Mouse (Mus musculus) retina, embryonic 14.5 days (tissue): ENCODE data around the gene Gm38431.

Source experiments
- DNase-seq: peaks from one replicate; pipeline ENCODE4 v3.0.0-alpha.2; 2015; ENCODE audit warnings: low spot score

The Gm38431 gene

DNA sequence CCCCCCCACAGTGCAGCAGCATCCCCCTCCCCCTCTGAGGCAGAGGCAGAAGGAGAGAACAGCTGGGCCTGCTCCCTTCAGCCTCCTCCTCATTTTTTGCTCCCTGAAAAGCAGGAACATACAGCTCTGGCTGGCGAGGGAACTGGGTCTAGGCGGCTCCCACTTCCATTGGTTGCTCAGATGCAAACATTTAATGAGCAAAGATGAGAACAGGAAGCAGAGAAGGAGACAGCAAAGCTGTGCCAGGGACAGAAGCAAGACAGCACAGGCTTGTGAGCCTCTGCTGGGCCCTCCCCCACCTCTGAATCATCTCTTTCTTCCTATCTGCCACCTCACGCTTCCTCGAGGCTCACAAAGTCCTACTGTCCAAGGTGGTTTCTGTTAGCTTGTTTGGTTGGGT is 50.5 kb downstream of the Gm38431 start:
- DNase-seq: no peak

DNA sequence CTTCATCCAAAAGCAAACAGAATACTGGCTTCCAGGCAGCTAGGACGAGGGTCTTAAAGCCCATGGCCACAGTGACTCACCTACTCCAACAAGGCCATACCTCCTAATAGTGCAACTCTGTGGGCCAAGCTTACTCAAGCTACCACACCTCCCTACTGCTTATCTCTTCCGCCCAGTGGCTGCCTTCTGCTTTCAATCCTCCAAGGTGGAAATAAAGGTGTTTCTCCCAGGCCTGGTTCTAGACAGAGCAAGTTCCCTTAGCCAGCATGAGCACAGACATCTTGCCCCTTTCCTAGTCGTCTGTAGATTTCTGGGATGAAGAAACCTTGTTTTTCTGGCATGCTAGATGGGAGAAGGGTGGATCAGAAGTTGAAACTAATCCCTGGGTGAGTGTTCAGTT is 52.0 kb downstream of the Gm38431 start:
- no peak for DNase-seq

DNA sequence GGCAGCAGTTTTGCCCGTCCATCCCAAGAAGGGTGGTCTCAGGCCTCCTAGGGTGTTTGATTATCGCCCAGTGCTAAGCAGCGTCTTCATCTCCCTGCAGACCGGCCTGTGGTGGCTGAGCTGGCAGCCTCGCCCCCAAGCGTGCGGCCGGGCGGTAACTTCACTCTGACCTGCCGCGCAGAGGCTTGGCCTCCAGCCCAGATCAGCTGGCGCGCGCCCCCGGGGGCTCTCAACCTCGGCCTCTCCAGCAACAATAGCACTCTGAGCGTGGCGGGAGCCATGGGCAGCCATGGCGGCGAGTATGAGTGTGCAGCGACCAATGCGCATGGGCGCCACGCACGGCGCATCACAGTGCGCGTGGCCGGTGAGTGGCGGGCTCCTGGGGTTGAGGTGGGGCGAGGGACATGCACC is 54.3 kb downstream of the Gm38431 start:
- DNase-seq: peak; percentile 45

DNA sequence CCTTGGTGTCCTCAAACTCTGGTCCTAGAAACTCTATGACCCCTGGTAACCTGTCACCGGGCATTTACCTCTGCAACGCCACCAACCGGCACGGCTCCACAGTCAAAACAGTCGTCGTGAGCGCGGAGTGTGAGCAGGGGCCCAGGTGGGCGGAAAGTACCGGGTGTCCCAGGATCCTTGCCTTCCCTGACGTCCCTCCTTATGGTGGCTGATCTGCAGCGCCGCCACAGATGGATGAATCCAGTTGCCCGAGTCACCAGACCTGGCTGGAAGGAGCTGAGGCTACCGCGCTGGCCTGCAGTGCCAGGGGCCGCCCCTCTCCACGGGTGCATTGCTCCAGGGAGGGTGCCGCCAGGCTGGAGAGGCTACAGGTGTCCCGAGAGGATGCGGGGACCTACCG is 55.1 kb downstream of the Gm38431 start:
- DNase-seq: no peak

- DNase-seq: no peak
Measured at GRCm38 (mm10) chr9:21036161-21036560, 55.6 kb downstream of the Gm38431 start.

- no peak for DNase-seq
Measured at GRCm38 (mm10) chr9:21035586-21035985, 56.2 kb downstream of the Gm38431 start.

- DNase-seq: peak; percentile 52
Measured at GRCm38 (mm10) chr9:21034481-21035085, 57.2 kb downstream of the Gm38431 start.

DNA sequence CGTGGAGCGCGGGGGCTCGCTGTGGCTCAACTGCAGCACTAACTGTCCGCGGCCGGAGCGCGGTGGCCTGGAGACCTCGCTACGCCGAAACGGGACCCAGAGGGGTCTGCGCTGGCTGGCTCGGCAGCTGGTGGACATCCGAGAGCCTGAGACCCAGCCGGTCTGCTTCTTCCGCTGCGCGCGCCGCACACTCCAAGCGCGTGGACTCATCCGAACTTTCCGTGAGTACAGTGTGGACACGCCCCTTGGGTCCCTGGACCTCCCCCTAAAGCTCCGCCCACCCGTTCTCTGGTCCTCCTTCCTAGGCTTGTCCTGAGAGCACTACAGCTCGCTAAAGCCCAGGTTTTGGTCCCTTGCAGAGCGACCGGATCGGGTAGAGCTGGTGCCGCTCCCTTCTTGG is 58.7 kb downstream of the Gm38431 start:
- DNase-seq: peak; percentile 87

GRCm38 (mm10) chr9:21032491-21032890 is 59.3 kb downstream of the Gm38431 start:
- no peak for DNase-seq

- DNase-seq: peak; percentile 29
Measured at GRCm38 (mm10) chr9:21031896-21032351, 59.9 kb downstream of the Gm38431 start, which contains the start of gene Icam5. Icam5 (plus strand) TSS chr9:21032073.

- DNase-seq: peak; percentile 61
Measured at GRCm38 (mm10) chr9:21031251-21031895, 60.4 kb downstream of the Gm38431 start.

DNA sequence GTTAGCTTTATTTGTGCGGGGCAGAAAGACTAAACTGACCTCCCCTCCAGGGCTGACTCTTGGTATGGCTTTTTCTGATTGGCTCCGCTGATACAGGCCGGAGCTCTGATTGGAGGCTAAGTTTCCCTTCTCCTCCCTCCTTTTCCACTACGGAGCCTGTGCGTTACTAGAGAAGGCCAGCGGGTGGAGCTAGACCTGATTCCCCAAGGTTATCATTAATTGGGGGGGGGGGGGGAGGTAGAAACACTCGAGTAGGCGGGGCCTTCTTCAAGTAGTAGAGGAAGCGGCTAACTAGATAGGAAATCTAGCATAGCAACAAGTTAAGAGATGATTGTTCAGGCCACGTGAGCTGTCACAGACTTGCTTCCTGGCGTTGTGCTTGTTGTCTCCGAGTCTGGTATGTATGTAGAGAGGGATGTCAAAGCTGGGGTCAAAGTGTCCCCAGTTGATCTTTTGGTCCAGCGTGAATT is 61.0 kb downstream of the Gm38431 start:
- DNase-seq: peak; percentile 91

- no peak for DNase-seq
Measured at GRCm38 (mm10) chr9:21030055-21030600, 61.7 kb downstream of the Gm38431 start.

DNA sequence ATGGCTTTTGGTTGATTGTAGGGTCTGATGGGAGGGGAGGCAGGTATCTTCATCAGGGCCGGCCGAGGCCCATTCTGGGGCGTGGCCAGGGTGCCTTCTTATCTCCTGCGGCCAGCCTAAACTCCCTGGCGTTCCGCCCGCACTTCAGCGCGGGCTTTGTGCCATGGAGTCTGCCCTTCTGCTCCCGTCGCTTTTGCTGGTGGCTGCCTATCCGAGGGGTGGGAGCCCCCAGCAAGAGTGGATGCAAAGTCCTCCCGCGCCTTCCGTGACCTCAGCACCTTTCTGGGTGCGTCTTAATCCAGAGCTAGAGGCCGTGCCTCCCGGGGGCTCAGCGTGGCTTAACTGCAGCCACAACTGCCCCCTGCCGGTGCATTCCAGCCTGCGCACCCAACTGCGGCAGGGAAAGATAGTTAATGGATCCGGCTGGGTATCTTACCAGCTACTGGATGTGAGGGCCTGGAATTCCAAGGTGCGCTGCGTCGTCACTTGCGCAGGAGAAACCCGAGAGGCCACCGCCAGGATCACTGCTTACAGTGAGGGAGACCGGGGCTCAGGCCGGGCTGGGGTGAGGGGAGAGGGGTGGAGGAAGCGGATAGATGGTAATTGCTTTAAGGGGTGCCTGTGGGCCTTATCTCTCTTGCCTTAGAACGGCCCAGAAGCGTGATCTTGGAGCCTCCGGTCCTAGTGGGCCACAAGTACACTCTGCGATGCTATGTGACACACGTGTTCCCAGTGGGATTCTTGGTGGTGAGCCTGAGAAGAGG is 62.3 kb downstream of the Gm38431 start, which contains the start of gene Icam4:
TSS of gene Icam4 (plus strand) at position 83 of the 764 bp plus-strand sequence.
- DNase-seq: peak; percentile 85

GRCm38 (mm10) chr9:21028560-21029110 is 63.2 kb downstream of the Gm38431 start:
- no peak for DNase-seq

GRCm38 (mm10) chr9:21027774-21028290 is 64.0 kb downstream of the Gm38431 start:
- DNase-seq: peak; percentile 27

GRCm38 (mm10) chr9:21026849-21027248 is 64.9 kb downstream of the Gm38431 start:
- DNase-seq: no peak

DNA sequence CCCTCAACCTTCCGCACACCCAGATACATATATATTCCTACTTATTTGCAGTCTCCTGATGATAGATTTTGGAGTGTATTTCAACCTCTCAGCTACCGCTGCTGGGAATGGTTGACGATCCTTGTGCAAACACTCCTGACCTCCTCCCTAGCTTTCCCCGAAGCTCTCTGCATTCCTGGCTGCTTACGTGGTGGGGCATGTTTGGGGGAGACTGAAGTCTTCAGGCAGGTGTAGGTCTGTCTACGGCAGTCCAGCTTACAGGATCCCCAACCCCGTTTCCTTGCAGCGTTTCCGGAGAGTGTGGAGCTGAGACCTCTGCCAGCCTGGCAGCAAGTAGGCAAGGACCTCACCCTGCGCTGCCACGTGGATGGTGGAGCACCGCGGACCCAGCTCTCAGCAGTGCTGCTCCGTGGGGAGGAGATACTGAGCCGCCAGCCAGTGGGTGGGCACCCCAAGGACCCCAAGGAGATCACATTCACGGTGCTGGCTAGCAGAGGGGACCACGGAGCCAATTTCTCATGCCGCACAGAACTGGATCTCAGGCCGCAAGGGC is 66.5 kb downstream of the Gm38431 start:
- no peak for DNase-seq

GRCm38 (mm10) chr9:21022726-21023125 is 69.1 kb downstream of the Gm38431 start:
- no peak for DNase-seq

DNA sequence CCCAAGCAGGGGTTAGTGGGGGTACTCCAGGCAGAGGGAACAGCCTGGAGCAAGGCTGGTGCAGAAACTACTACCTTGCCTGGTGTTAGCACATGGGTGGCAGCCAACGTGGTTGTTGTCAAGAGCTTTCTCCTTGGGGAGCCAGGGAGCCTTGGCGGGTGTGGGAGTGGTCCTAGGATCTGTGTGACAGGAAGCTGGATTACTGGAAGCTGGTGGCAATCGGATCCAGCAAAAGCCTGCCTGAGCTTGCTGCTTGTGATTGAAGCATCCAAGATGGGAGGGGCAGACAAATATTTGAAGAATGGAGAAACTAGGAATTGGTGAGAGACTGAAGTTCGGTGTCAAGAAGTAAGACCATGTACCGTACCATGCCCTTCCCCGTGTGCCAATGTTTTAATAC is 69.5 kb downstream of the Gm38431 start:
- DNase-seq: no peak

- no peak for DNase-seq
Measured at GRCm38 (mm10) chr9:21021363-21021762, 70.4 kb downstream of the Gm38431 start.

- no peak for DNase-seq
Measured at GRCm38 (mm10) chr9:21018600-21018999, 73.2 kb downstream of the Gm38431 start.
